Comparison of ENCODE assay signal across 24 mouse cellular contexts in the genomic region with DNA sequence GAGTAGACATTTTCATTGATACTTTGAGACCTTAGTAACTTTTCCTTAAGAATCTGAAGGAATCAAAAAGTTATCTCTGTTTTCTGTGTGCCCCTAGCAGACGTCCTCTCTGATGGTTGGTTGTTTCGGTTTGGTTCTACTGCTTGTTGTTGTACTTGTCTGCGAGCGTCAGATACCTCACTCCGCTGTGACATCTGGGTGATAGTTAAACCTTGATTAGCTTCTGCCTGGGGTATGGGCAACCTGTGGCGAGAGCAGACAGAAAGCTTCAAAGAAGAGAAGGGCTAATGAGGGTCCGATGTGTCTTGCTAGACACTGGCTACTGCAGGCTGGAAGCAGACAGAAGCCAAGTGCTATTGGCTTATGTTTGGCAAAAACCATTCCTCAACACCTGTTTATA.
DNase-seq lines count a peak whose midpoint lies in the region; ATAC-seq lines count a peak whose summit lies in the region.
"Had no signal": no experiment of that assay in that cellular context is flagged by ENCODE, and none has a peak within 500 bp of the region (broad histone marks: within the 10 kb centered on the region; RNA-seq: fewer than 3 reads in every experiment).

No protein-coding gene starts in this region.

- ATAC-seq in CD4-positive, CD25-positive, alpha-beta regulatory T cell, adult 4 months = peak; percentile 52
- peak; percentile 41 for ATAC-seq in activated CD4-positive, CD25-positive, alpha-beta regulatory T cell, adult 4 months
- ATAC-seq in midbrain, embryonic 15.5 days (replicated peaks) = no peak
- ATAC-seq: forebrain, embryonic 15.5 days; hindbrain, embryonic 16.5 days; Patski had no signal

- no peaks in the 10 kb centered on the region for H3K9me3 ChIP-seq in midbrain, embryonic 15.5 days
- H3K9me3 ChIP-seq: embryonic facial prominence, embryonic 12.5 days; embryonic facial prominence, embryonic 15.5 days; forebrain, embryonic 15.5 days; heart, embryonic 12.5 days; heart, embryonic 15.5 days; hindbrain, embryonic 10.5 days; hindbrain, embryonic 13.5 days had no signal

- no peak overlapping the region for H3K9ac ChIP-seq in midbrain, embryonic 15.5 days
- H3K9ac ChIP-seq: embryonic facial prominence, embryonic 12.5 days; embryonic facial prominence, embryonic 15.5 days; forebrain, embryonic 15.5 days; heart, embryonic 12.5 days; heart, embryonic 15.5 days; hindbrain, embryonic 13.5 days had no signal

- no peak overlapping the region for H3K27ac ChIP-seq in midbrain, embryonic 15.5 days
- H3K27ac ChIP-seq: embryonic facial prominence, embryonic 12.5 days; embryonic facial prominence, embryonic 15.5 days; forebrain, embryonic 15.5 days; heart, embryonic 15.5 days; hindbrain, embryonic 10.5 days; hindbrain, embryonic 13.5 days had no signal

- no peak overlapping the region for H3K4me3 ChIP-seq in midbrain, embryonic 15.5 days
- H3K4me3 ChIP-seq: embryonic facial prominence, embryonic 12.5 days; embryonic facial prominence, embryonic 15.5 days; forebrain, embryonic 15.5 days; heart, embryonic 12.5 days; heart, embryonic 15.5 days; hindbrain, embryonic 10.5 days; hindbrain, embryonic 13.5 days had no signal

- peaks cover 34% of the 10 kb centered on the region for H3K4me1 ChIP-seq in midbrain, embryonic 15.5 days
- H3K4me1 ChIP-seq: embryonic facial prominence, embryonic 12.5 days; embryonic facial prominence, embryonic 15.5 days had no signal

- peak; percentile 49 for DNase-seq in naive thymus-derived CD4-positive, alpha-beta T cell, adult 2 months (ENCODE audit: low read depth)
- DNase-seq in lung, postnatal 25 days (ENCODE audit: low spot score) = no peak
- no peak for DNase-seq in embryo, embryonic 11 days
- DNase-seq: adrenal gland, adult 8-10 months; adrenal gland, postnatal 25 days; cerebellum, adult 11-12 months; cerebellum, adult 8-10 months; gastrocnemius, postnatal 25 days; heart, adult 18-20 months; heart, postnatal 10 days; heart, postnatal 36 days; kidney, adult 11 months had no signal

- no peak overlapping the region for H3K4me2 ChIP-seq in midbrain, embryonic 15.5 days
- H3K4me2 ChIP-seq: embryonic facial prominence, embryonic 12.5 days; embryonic facial prominence, embryonic 15.5 days; forebrain, embryonic 15.5 days; heart, embryonic 12.5 days; heart, embryonic 15.5 days; hindbrain, embryonic 13.5 days had no signal

- 78% methylated on average over 7 of the region's 7 CpGs for WGBS in midbrain, embryonic 15.5 days

- no peaks in the 10 kb centered on the region for H3K36me3 ChIP-seq in midbrain, embryonic 15.5 days (replicated peaks)
- H3K36me3 ChIP-seq: embryonic facial prominence, embryonic 12.5 days; embryonic facial prominence, embryonic 15.5 days; forebrain, embryonic 15.5 days; heart, embryonic 12.5 days; heart, embryonic 15.5 days; hindbrain, embryonic 10.5 days; hindbrain, embryonic 13.5 days had no signal

- H3K27me3 ChIP-seq in midbrain, embryonic 15.5 days (replicated peaks) = no peaks in the 10 kb centered on the region
- H3K27me3 ChIP-seq: embryonic facial prominence, embryonic 12.5 days; embryonic facial prominence, embryonic 15.5 days; forebrain, embryonic 15.5 days; heart, embryonic 12.5 days; heart, embryonic 15.5 days; hindbrain, embryonic 13.5 days; Patski had no signal
